Mouse (Mus musculus): Measurements from ENCODE around the gene Zcchc14. TPM values are rescaled to one million over a fixed set of nuclear protein-coding genes. Genes with fewer than 3 reads are reported as not detected.

Gene Zcchc14
- total and polyA plus RNA-seq, 3 experiments = 0.22 TPM; not detected in 2

- no peaks in the 10 kb centered on the region for H3K9me3 ChIP-seq (replicated peaks)
- no peaks in the 10 kb centered on the region for H3K4me1 ChIP-seq (ENCODE audit: insufficient read depth, low read depth, low read length)
- no peak overlapping the region for H3K4me3 ChIP-seq (ENCODE audit: low read depth, low read length)
- DNase-seq (ENCODE audit: low spot score) = no peak
- TF ChIP-seq TAL1 (conservative IDR thresholded peaks at IDR 0.05; ENCODE audit: low read depth, low read length) = no peak
- TF ChIP-seq POLR2AphosphoS5 (IDR thresholded peaks at IDR 0.05; ENCODE audit: insufficient replicate concordance, low read depth, low read length) = no peak
- no peak for TF ChIP-seq GATA2 (IDR thresholded peaks at IDR 0.05; ENCODE audit: borderline replicate concordance, low read depth, low read length)
- no peak for ATAC-seq (ENCODE audit: extremely low read depth, insufficient number of reproducible peaks, low FRiP score, poor library complexity, severe bottlenecking)
- peaks cover 93% of the 10 kb centered on the region for H3K36me3 ChIP-seq (replicated peaks)
- no peaks in the 10 kb centered on the region for H3K27me3 ChIP-seq (ENCODE audit: insufficient read depth, low read length)
Observed at GRCm38 (mm10) chr8:121561636-121562345, 90.9 kb downstream of the Zcchc14 start.

- H3K4me1 ChIP-seq (ENCODE audit: insufficient read depth, low read depth, low read length) = no peaks in the 10 kb centered on the region
- H3K9me3 ChIP-seq (replicated peaks) = no peaks in the 10 kb centered on the region
- TF ChIP-seq POLR2AphosphoS5 (IDR thresholded peaks at IDR 0.05; ENCODE audit: insufficient replicate concordance, low read depth, low read length) (no peak), GATA2 (IDR thresholded peaks at IDR 0.05; ENCODE audit: borderline replicate concordance, low read depth, low read length) (no peak), TAL1 (conservative IDR thresholded peaks at IDR 0.05; ENCODE audit: low read depth, low read length) (no peak), GATA1 (IDR thresholded peaks at IDR 0.05; ENCODE audit: borderline replicate concordance, low read length) (no peak), CTCF (IDR thresholded peaks at IDR 0.05; ENCODE audit: low read depth, low read length) (no peak)
- ATAC-seq (ENCODE audit: extremely low read depth, insufficient number of reproducible peaks, low FRiP score, poor library complexity, severe bottlenecking) = no peak
- H3K27me3 ChIP-seq (ENCODE audit: insufficient read depth, low read length) = no peaks in the 10 kb centered on the region
- H3K36me3 ChIP-seq (replicated peaks) = peaks cover 91% of the 10 kb centered on the region
- no peak for DNase-seq (ENCODE audit: low spot score)
- no peak overlapping the region for H3K4me3 ChIP-seq (ENCODE audit: low read depth, low read length)
Observed at GRCm38 (mm10) chr8:121560432-121561100, 92.1 kb downstream of the Zcchc14 start.

GRCm38 (mm10) chr8:121559801-121560200, 92.9 kb downstream of the Zcchc14 start:
- H3K36me3 ChIP-seq (replicated peaks) = peaks cover 91% of the 10 kb centered on the region
- no peaks in the 10 kb centered on the region for H3K9me3 ChIP-seq (replicated peaks)
- TF ChIP-seq CTCF (IDR thresholded peaks at IDR 0.05; ENCODE audit: low read depth, low read length) (no peak), GATA2 (IDR thresholded peaks at IDR 0.05; ENCODE audit: borderline replicate concordance, low read depth, low read length) (no peak), POLR2AphosphoS5 (IDR thresholded peaks at IDR 0.05; ENCODE audit: insufficient replicate concordance, low read depth, low read length) (no peak), TAL1 (conservative IDR thresholded peaks at IDR 0.05; ENCODE audit: low read depth, low read length) (no peak), GATA1 (IDR thresholded peaks at IDR 0.05; ENCODE audit: borderline replicate concordance, low read length) (no peak)
- H3K27me3 ChIP-seq (ENCODE audit: insufficient read depth, low read length) = no peaks in the 10 kb centered on the region
- H3K4me3 ChIP-seq (ENCODE audit: low read depth, low read length) = no peak overlapping the region
- H3K4me1 ChIP-seq (ENCODE audit: insufficient read depth, low read depth, low read length) = no peaks in the 10 kb centered on the region
- no peak for ATAC-seq (ENCODE audit: extremely low read depth, insufficient number of reproducible peaks, low FRiP score, poor library complexity, severe bottlenecking)
- no peak for DNase-seq (ENCODE audit: low spot score)

GRCm38 (mm10) chr8:121558538-121558937, 94.2 kb downstream of the Zcchc14 start:
- no peak for ATAC-seq (ENCODE audit: extremely low read depth, insufficient number of reproducible peaks, low FRiP score, poor library complexity, severe bottlenecking)
- Histone ChIP-seq H3K9me3 (replicated peaks) (no peaks in the 10 kb centered on the region), H3K4me1 (ENCODE audit: insufficient read depth, low read depth, low read length) (no peaks in the 10 kb centered on the region), H3K4me3 (ENCODE audit: low read depth, low read length) (no peak overlapping the region), H3K36me3 (replicated peaks) (peaks cover 91% of the 10 kb centered on the region), H3K27me3 (ENCODE audit: insufficient read depth, low read length) (no peaks in the 10 kb centered on the region)
- DNase-seq (ENCODE audit: low spot score) = no peak
- TF ChIP-seq TAL1 (conservative IDR thresholded peaks at IDR 0.05; ENCODE audit: low read depth, low read length) (no peak), POLR2AphosphoS5 (IDR thresholded peaks at IDR 0.05; ENCODE audit: insufficient replicate concordance, low read depth, low read length) (no peak), GATA1 (IDR thresholded peaks at IDR 0.05; ENCODE audit: borderline replicate concordance, low read length) (no peak), CTCF (IDR thresholded peaks at IDR 0.05; ENCODE audit: low read depth, low read length) (no peak), GATA2 (IDR thresholded peaks at IDR 0.05; ENCODE audit: borderline replicate concordance, low read depth, low read length) (no peak)

GRCm38 (mm10) chr8:121557746-121558145, 95.0 kb downstream of the Zcchc14 start:
- TF ChIP-seq GATA1 (IDR thresholded peaks at IDR 0.05; ENCODE audit: borderline replicate concordance, low read length) (no peak), TAL1 (conservative IDR thresholded peaks at IDR 0.05; ENCODE audit: low read depth, low read length) (no peak)

GRCm38 (mm10) chr8:121553831-121554475, 98.7 kb downstream of the Zcchc14 start:
- H3K27me3 ChIP-seq (ENCODE audit: insufficient read depth, low read length) = no peaks in the 10 kb centered on the region
- no peaks in the 10 kb centered on the region for H3K4me1 ChIP-seq (ENCODE audit: insufficient read depth, low read depth, low read length)
- H3K9me3 ChIP-seq (replicated peaks) = no peaks in the 10 kb centered on the region
- H3K4me3 ChIP-seq (ENCODE audit: low read depth, low read length) = no peak overlapping the region
- ATAC-seq (ENCODE audit: extremely low read depth, insufficient number of reproducible peaks, low FRiP score, poor library complexity, severe bottlenecking) (no peak), DNase-seq (ENCODE audit: low spot score) (no peak)
- peaks cover 94% of the 10 kb centered on the region for H3K36me3 ChIP-seq (replicated peaks)
- TF ChIP-seq TAL1 (conservative IDR thresholded peaks at IDR 0.05; ENCODE audit: low read depth, low read length) (no peak), POLR2AphosphoS5 (IDR thresholded peaks at IDR 0.05; ENCODE audit: insufficient replicate concordance, low read depth, low read length) (no peak), CTCF (IDR thresholded peaks at IDR 0.05; ENCODE audit: low read depth, low read length) (no peak), GATA2 (IDR thresholded peaks at IDR 0.05; ENCODE audit: borderline replicate concordance, low read depth, low read length) (no peak)

More at GRCm38 (mm10) chr8:121557746-121558145, 95.0 kb downstream of the Zcchc14 start:
- ATAC-seq (ENCODE audit: extremely low read depth, insufficient number of reproducible peaks, low FRiP score, poor library complexity, severe bottlenecking) (no peak), DNase-seq (ENCODE audit: low spot score) (no peak)
- H3K4me1 ChIP-seq (ENCODE audit: insufficient read depth, low read depth, low read length) = no peaks in the 10 kb centered on the region
- peaks cover 91% of the 10 kb centered on the region for H3K36me3 ChIP-seq (replicated peaks)
- H3K9me3 ChIP-seq (replicated peaks) = no peaks in the 10 kb centered on the region
- H3K4me3 ChIP-seq (ENCODE audit: low read depth, low read length) = no peak overlapping the region
- no peaks in the 10 kb centered on the region for H3K27me3 ChIP-seq (ENCODE audit: insufficient read depth, low read length)

Measured in G1E (cell line).